In genomic region chr2:29917621-29918020, GRCm38 (mm10) we compare ENCODE assay signal across 16 mouse cellular contexts. TPM values are rescaled to one million over a fixed set of nuclear protein-coding genes. Genes with fewer than 3 reads are reported as not detected.
DNase-seq lines count a peak whose midpoint lies in the region; ATAC-seq and TF ChIP-seq lines count a peak whose summit lies in the region.
"Had no signal": no experiment of that assay in that cellular context is flagged by ENCODE, and none has a peak within 500 bp of the region (broad histone marks: within the 10 kb centered on the region; RNA-seq: fewer than 3 reads in every experiment).

No protein-coding gene starts in this region.

- H3K27me3 ChIP-seq in testis, adult 2 months (ENCODE audit: control insufficient read depth, insufficient read depth, low read length), result no peaks in the 10 kb centered on the region
- no peaks in the 10 kb centered on the region for H3K27me3 ChIP-seq in liver, embryonic 16.5 days (ENCODE audit: control insufficient read depth, insufficient read depth, low read depth, low read length)
- H3K27me3 ChIP-seq in forebrain, embryonic 13.5 days, result no peaks in the 10 kb centered on the region
- H3K27me3 ChIP-seq: embryonic facial prominence, embryonic 12.5 days; limb, embryonic 12.5 days had no signal

- ATAC-seq in liver, embryonic 16.5 days (ENCODE audit: low read depth), result peak; percentile 99
- ATAC-seq in forebrain, embryonic 13.5 days, result no peak
- ATAC-seq: activated CD4-positive, CD25-positive, alpha-beta regulatory T cell, adult 4 months; forebrain, embryonic 14.5 days; lung, postnatal 0 days had no signal

- no peaks in the 10 kb centered on the region for H3K4me1 ChIP-seq in testis, adult 2 months (ENCODE audit: control insufficient read depth, insufficient read depth, low read length)
- H3K4me1 ChIP-seq in liver, embryonic 16.5 days (ENCODE audit: control insufficient read depth, low read depth, low read length), result peaks cover 22% of the 10 kb centered on the region
- no peaks in the 10 kb centered on the region for H3K4me1 ChIP-seq in forebrain, embryonic 13.5 days
- H3K4me1 ChIP-seq: embryonic facial prominence, embryonic 12.5 days; limb, embryonic 12.5 days had no signal

- no peak for DNase-seq in testis, postnatal 10 days (ENCODE audit: low spot score)
- peak; percentile 55 for DNase-seq in c-Kit-positive CD71-positive TER-119-positive erythroid progenitor cells, embryonic 14.5 days (ENCODE audit: low spot score)
- no peak for DNase-seq in right cerebral cortex, adult 18-20 months
- no peak for DNase-seq in cerebellum, postnatal 10 days
- DNase-seq in urinary bladder, postnatal 4 days (ENCODE audit: low spot score in 2 of 2), result no peak
- DNase-seq: cerebellum, postnatal 36 days; heart, adult 2 months; heart, postnatal 4 days had no signal

- peak overlapping the region; percentile 6; the same call in 1 of the 2 replicates for H3K9ac ChIP-seq in liver, embryonic 16.5 days (ENCODE audit: low read depth, low read length)
- H3K9ac ChIP-seq in forebrain, embryonic 13.5 days, result no peak overlapping the region
- H3K9ac ChIP-seq: embryonic facial prominence, embryonic 12.5 days; limb, embryonic 12.5 days had no signal

- H3K27ac ChIP-seq in testis, adult 2 months (ENCODE audit: control insufficient read depth, insufficient read depth, low read depth, low read length), result 0 out of 2 replicates have a peak overlapping the region, but pooled peaks have one; percentile 4
- peak overlapping the region; percentile 41 for H3K27ac ChIP-seq in liver, embryonic 16.5 days (ENCODE audit: low read length)
- no peak overlapping the region for H3K27ac ChIP-seq in forebrain, embryonic 13.5 days
- H3K27ac ChIP-seq: embryonic facial prominence, embryonic 12.5 days; heart, adult 2 months; limb, embryonic 12.5 days had no signal

- H3K9me3 ChIP-seq in liver, embryonic 16.5 days (replicated peaks; ENCODE audit: control insufficient read depth, low read length), result no peaks in the 10 kb centered on the region
- H3K9me3 ChIP-seq in forebrain, embryonic 13.5 days (replicated peaks), result no peaks in the 10 kb centered on the region
- H3K9me3 ChIP-seq: embryonic facial prominence, embryonic 12.5 days; limb, embryonic 12.5 days had no signal

- WGBS in liver, embryonic 16.5 days (ENCODE audit: insufficient replicate concordance), result 42% methylated on average over 11 of the region's 11 CpGs
- WGBS in forebrain, embryonic 13.5 days, result 91% methylated on average over 11 of the region's 11 CpGs

- no peak for TF ChIP-seq POLR2A in testis, adult 2 months (IDR thresholded peaks at IDR 0.05; ENCODE audit: control insufficient read depth, low read depth, low read length)

- H3K4me3 ChIP-seq in testis, adult 2 months (ENCODE audit: control insufficient read depth, low read depth, low read length), result no peak overlapping the region
- H3K4me3 ChIP-seq in liver, embryonic 16.5 days (ENCODE audit: low read depth, low read length), result no peak overlapping the region
- no peak overlapping the region for H3K4me3 ChIP-seq in forebrain, embryonic 13.5 days
- H3K4me3 ChIP-seq: embryonic facial prominence, embryonic 12.5 days; heart, adult 2 months; limb, embryonic 12.5 days had no signal

- H3K36me3 ChIP-seq in testis, adult 2 months (ENCODE audit: control insufficient read depth, insufficient read depth, low read length), result peaks cover 1% of the 10 kb centered on the region
- H3K36me3 ChIP-seq in liver, embryonic 16.5 days (ENCODE audit: control insufficient read depth, insufficient read depth), result peaks cover 55% of the 10 kb centered on the region
- H3K36me3 ChIP-seq in forebrain, embryonic 13.5 days (ENCODE audit: poor library complexity, severe bottlenecking), result peaks cover 87% of the 10 kb centered on the region

- peak overlapping the region; percentile 19 for H3K4me2 ChIP-seq in liver, embryonic 16.5 days (ENCODE audit: low read depth, low read length)
- H3K4me2 ChIP-seq in forebrain, embryonic 13.5 days, result no peak overlapping the region
- H3K4me2 ChIP-seq: embryonic facial prominence, embryonic 12.5 days; limb, embryonic 12.5 days had no signal

- TF ChIP-seq CTCF in testis, adult 2 months (IDR thresholded peaks at IDR 0.05; ENCODE audit: control insufficient read depth, insufficient read depth, insufficient replicate concordance, low read depth, low read length), result no peak

RNA-seq across cellular contexts. Expression of gene Gle1, which starts 17.6 kb away (rescaled TPM):
- 31.4 and 36.0 TPM in 2 replicates for polyA plus RNA-seq in testis, adult 2 months (2012; rRNA removed)
- 23.8 and 25.9 TPM in 2 replicates for polyA plus RNA-seq in liver, embryonic 16.5 days (2015; fragmentation: Nextera tagmentation; extraction: Ambion mirVana)
- 82.5 and 83.3 TPM in 2 replicates for polyA plus RNA-seq in forebrain, embryonic 13.5 days (2015; fragmentation: Nextera tagmentation; extraction: Ambion mirVana)

RNA-seq across cellular contexts. Expression of gene Odf2, which starts 28.6 kb away (rescaled TPM):
- polyA plus RNA-seq in testis, adult 2 months (2012; rRNA removed), result 1,873 and 2,193 TPM in 2 replicates
- 32.6 and 32.7 TPM in 2 replicates for polyA plus RNA-seq in liver, embryonic 16.5 days (2015; fragmentation: Nextera tagmentation; extraction: Ambion mirVana)
- polyA plus RNA-seq in forebrain, embryonic 13.5 days (2015; fragmentation: Nextera tagmentation; extraction: Ambion mirVana), result 77.4 and 91.8 TPM in 2 replicates

RNA-seq across cellular contexts. Expression of gene Sptan1, which starts 47.7 kb away (rescaled TPM):
- 112 and 117 TPM in 2 replicates for polyA plus RNA-seq in testis, adult 2 months (2012; rRNA removed)
- 15.9 and 19.7 TPM in 2 replicates for polyA plus RNA-seq in liver, embryonic 16.5 days (2015; fragmentation: Nextera tagmentation; extraction: Ambion mirVana)
- polyA plus RNA-seq in forebrain, embryonic 13.5 days (2015; fragmentation: Nextera tagmentation; extraction: Ambion mirVana), result 157 and 178 TPM in 2 replicates

RNA-seq across cellular contexts. Expression of gene Cercam, which starts 48.7 kb away (rescaled TPM):
- 8.9 and 10.1 TPM in 2 replicates for polyA plus RNA-seq in testis, adult 2 months (2012; rRNA removed)
- polyA plus RNA-seq in liver, embryonic 16.5 days (2015; fragmentation: Nextera tagmentation; extraction: Ambion mirVana), result 32.8 and 35.6 TPM in 2 replicates
- 5.8 and 7.7 TPM in 2 replicates for polyA plus RNA-seq in forebrain, embryonic 13.5 days (2015; fragmentation: Nextera tagmentation; extraction: Ambion mirVana)

Comparison
In these comparisons a context has a peak if more than half of its experiments do, and no peak if none do; other contexts are left out.
1. RNA of gene Odf2, which starts 28.6 kb away (polyA plus RNA-seq): 1,873 to 2,193 TPM in testis, adult 2 months; 77.4 to 91.8 TPM in forebrain, embryonic 13.5 days and 32.6 to 32.7 TPM in liver, embryonic 16.5 days; every median in the first group is over 10 times any median in the second.